24 mouse cellular contexts compared by ENCODE assay signal in genomic region chr10:76006385-76006784, GRCm38 (mm10). TPM values are rescaled to one million over a fixed set of nuclear protein-coding genes. Genes with fewer than 3 reads are reported as not detected.
"Had no signal": no experiment of that assay in that cellular context is flagged by ENCODE, and none has a peak within 500 bp of the region (broad histone marks: within the 10 kb centered on the region; RNA-seq: fewer than 3 reads in every experiment).

No protein-coding gene starts in this region.

- ATAC-seq: liver, embryonic 12.5 days; midbrain, embryonic 15.5 days had no signal

- H3K4me2 ChIP-seq: limb, embryonic 13.5 days; liver, embryonic 12.5 days; liver, embryonic 15.5 days; lung, embryonic 15.5 days; midbrain, embryonic 12.5 days; midbrain, embryonic 15.5 days; neural tube, embryonic 12.5 days; neural tube, embryonic 15.5 days; stomach, embryonic 15.5 days had no signal

- DNase-seq: kidney, postnatal 25 days; layer of hippocampus, adult 9-11 months; liver; lung, adult 18-20 months; lung, postnatal 10 days; lung, postnatal 4 days; right cerebral cortex, adult 18-20 months; right cerebral cortex, postnatal 14 days; right cerebral cortex, postnatal 4 days; thymus, adult 18-20 months; thymus, postnatal 36 days had no signal

- H3K9ac ChIP-seq: limb, embryonic 13.5 days; liver, embryonic 12.5 days; liver, embryonic 15.5 days; lung, embryonic 15.5 days; midbrain, embryonic 12.5 days; midbrain, embryonic 15.5 days; neural tube, embryonic 12.5 days; neural tube, embryonic 15.5 days; stomach, embryonic 15.5 days had no signal

- H3K36me3 ChIP-seq: limb, embryonic 10.5 days; limb, embryonic 13.5 days; liver, embryonic 12.5 days; liver, embryonic 15.5 days; lung, embryonic 15.5 days; midbrain, embryonic 12.5 days; midbrain, embryonic 15.5 days; neural tube, embryonic 12.5 days; neural tube, embryonic 15.5 days; stomach, embryonic 15.5 days had no signal

- H3K27me3 ChIP-seq: limb, embryonic 13.5 days; liver, embryonic 15.5 days; lung, embryonic 15.5 days; midbrain, embryonic 12.5 days; midbrain, embryonic 15.5 days; neural tube, embryonic 12.5 days; neural tube, embryonic 15.5 days; stomach, embryonic 15.5 days had no signal

- H3K27ac ChIP-seq: kidney, postnatal 0 days; layer of hippocampus, adult 2 months; limb, embryonic 10.5 days; limb, embryonic 13.5 days; liver, embryonic 12.5 days; liver, embryonic 15.5 days; lung, embryonic 15.5 days; midbrain, embryonic 12.5 days; midbrain, embryonic 15.5 days; neural tube, embryonic 12.5 days; neural tube, embryonic 15.5 days; stomach, embryonic 15.5 days had no signal

- H3K9me3 ChIP-seq: limb, embryonic 10.5 days; limb, embryonic 13.5 days; liver, embryonic 12.5 days; liver, embryonic 15.5 days; lung, embryonic 15.5 days; midbrain, embryonic 12.5 days; midbrain, embryonic 15.5 days; neural tube, embryonic 12.5 days; neural tube, embryonic 15.5 days; stomach, embryonic 15.5 days had no signal

- H3K4me1 ChIP-seq: liver, embryonic 12.5 days; liver, embryonic 15.5 days; lung, embryonic 15.5 days; midbrain, embryonic 15.5 days; stomach, embryonic 15.5 days had no signal

- H3K4me3 ChIP-seq: layer of hippocampus, adult 2 months; limb, embryonic 10.5 days; limb, embryonic 13.5 days; liver, embryonic 12.5 days; liver, embryonic 15.5 days; lung, embryonic 15.5 days; midbrain, embryonic 12.5 days; midbrain, embryonic 15.5 days; neural tube, embryonic 12.5 days; neural tube, embryonic 15.5 days; stomach, embryonic 15.5 days had no signal

RNA-seq across cellular contexts. Expression of gene Gm5134, which starts 52.1 kb away (rescaled TPM):
- polyA plus RNA-seq: kidney, embryonic 14.5 days; limb, embryonic 10.5 days; midbrain, embryonic 12.5 days; midbrain, embryonic 15.5 days; neural tube, embryonic 12.5 days; neural tube, embryonic 15.5 days; stomach, embryonic 15.5 days had no signal
